Mouse (Mus musculus) layer of hippocampus, postnatal 25 days (tissue): ENCODE measurements around the gene Exosc5. TPM values are rescaled to one million over a fixed set of nuclear protein-coding genes. Genes with fewer than 3 reads are reported as not detected.

ENCODE experiments used
- DNase-seq, 2 experiments: peaks; one replicate each; pipeline ENCODE4 v3.0.0; 2022; ENCODE audit warnings: mixed read lengths in 2 of 2, low spot score in 1 of 2; ENCODE audit errors: extremely low spot score in 1 of 2
- total RNA-seq, 2 experiments: library from RNA; stranded (reverse); gene quantifications; 2 replicates each; pipeline ENCODE4 v1.2.3; 2021

The Exosc5 gene
- total RNA-seq, 2 experiments from 2014 or later, result 26.4 to 30.5 TPM

- peak; percentile 85 to 89 for DNase-seq
Measured at GRCm38 (mm10) chr7:25676085-25676781, 17.3 kb downstream of the Exosc5 start.

- DNase-seq, result no peak
Measured at GRCm38 (mm10) chr7:25677013-25677412, 18.0 kb downstream of the Exosc5 start.

GRCm38 (mm10) chr7:25679971-25680370, 21.0 kb downstream of the Exosc5 start:
- no peak for DNase-seq

- peak; percentile 89 to 96 for DNase-seq
Measured at GRCm38 (mm10) chr7:25680514-25681258, 21.7 kb downstream of the Exosc5 start, which contains the start of gene B9d2. TSS of gene B9d2 (plus strand) at chr7:25680780.

GRCm38 (mm10) chr7:25681341-25682231, 22.6 kb downstream of the Exosc5 start:
- DNase-seq, result no peak

GRCm38 (mm10) chr7:25683474-25684180, 24.7 kb downstream of the Exosc5 start:
- DNase-seq, result no peak

- no peak for DNase-seq
Measured at GRCm38 (mm10) chr7:25684659-25685058, 25.7 kb downstream of the Exosc5 start.

GRCm38 (mm10) chr7:25685926-25686470, 27.0 kb downstream of the Exosc5 start:
- DNase-seq, result no peak

GRCm38 (mm10) chr7:25686680-25687531, 27.9 kb downstream of the Exosc5 start, which contains the start of gene Tgfb1:
TSS of gene Tgfb1 (plus strand) at chr7:25687002.
- DNase-seq, result peak in 1 of 2 experiments; percentile 47

GRCm38 (mm10) chr7:25687811-25688401, 28.9 kb downstream of the Exosc5 start:
- no peak for DNase-seq

GRCm38 (mm10) chr7:25688810-25689586, 30.0 kb downstream of the Exosc5 start:
- no peak for DNase-seq

- DNase-seq, result no peak
Measured at GRCm38 (mm10) chr7:25689603-25690021, 30.6 kb downstream of the Exosc5 start.

- no peak for DNase-seq
Measured at GRCm38 (mm10) chr7:25690051-25690450, 31.1 kb downstream of the Exosc5 start.

GRCm38 (mm10) chr7:25694104-25694503, 35.1 kb downstream of the Exosc5 start:
- DNase-seq, result no peak

- DNase-seq, result no peak
Measured at GRCm38 (mm10) chr7:25699851-25700250, 40.9 kb downstream of the Exosc5 start.

- DNase-seq, result no peak
Measured at GRCm38 (mm10) chr7:25700732-25701131, 41.8 kb downstream of the Exosc5 start.

GRCm38 (mm10) chr7:25702350-25702749, 43.4 kb downstream of the Exosc5 start:
- no peak for DNase-seq
